Mouse (Mus musculus) left cerebral cortex, postnatal 10 days (tissue): ENCODE measurements around the gene Slco2a1. TPM values are rescaled to one million over a fixed set of nuclear protein-coding genes. Genes with fewer than 3 reads are reported as not detected.

ENCODE experiments used
- DNase-seq, 2 experiments: peaks; one replicate each; pipeline ENCODE4 v3.0.0; 2021 to 2022; ENCODE audit warnings: low spot score in 2 of 2, mixed read lengths in 1 of 2; ENCODE audit errors: extremely low spot score in 1 of 2
- intact Hi-C: fragments of 180-260 bp; cut with DNase I; formaldehyde crosslinking; loops from one replicate; pipeline ENCODE4 v1.15.1; 2025
- total RNA-seq, 2 experiments: library from RNA; stranded (reverse); gene quantifications; 2 replicates each; pipeline ENCODE4 v1.2.3; 2021

The Slco2a1 gene
- total RNA-seq, 2 experiments from 2014 or later: 1.9 to 3.2 TPM

DNA sequence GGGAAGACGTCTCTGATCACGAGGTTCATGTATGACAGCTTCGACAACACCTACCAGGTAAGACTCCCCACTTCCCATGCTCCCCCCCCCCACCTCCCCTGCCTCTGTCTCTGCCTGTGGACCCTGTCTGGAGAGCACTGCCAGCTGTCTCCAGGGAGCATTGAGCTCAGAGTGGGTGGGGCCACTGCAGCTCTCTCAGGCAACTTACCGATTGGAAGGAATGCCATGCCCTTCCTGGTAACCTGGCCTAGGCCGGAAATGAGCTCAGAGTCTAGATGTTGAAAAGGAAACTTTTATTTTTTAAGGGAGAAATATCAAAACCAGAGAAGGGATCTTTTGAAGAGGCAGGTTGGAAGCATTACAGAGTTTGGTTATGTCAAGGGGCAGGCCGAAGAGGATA, 151.9 kb downstream of the Slco2a1 start:
- intact Hi-C loops: no loop called here
- DNase-seq: no peak

DNA sequence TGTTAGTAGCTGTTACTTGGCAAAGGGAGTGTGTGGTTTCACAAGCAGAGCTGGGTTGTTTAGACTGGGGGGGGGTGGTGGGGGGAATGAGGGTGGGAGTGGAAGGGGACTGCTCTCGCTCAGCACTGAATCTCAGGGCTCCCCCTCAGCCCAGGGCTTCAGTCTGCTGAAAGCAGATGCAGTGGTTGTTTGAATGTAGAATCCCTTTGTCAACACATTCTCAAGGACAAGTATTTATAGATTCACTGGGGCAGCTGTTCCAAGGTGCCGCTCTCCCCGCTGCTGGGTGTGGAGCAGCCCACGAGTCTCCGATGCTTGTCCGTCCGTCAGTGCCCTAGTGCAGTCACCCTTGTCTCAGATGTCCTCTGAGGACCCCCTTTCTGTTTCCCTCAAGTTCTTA, 152.8 kb downstream of the Slco2a1 start:
- DNase-seq: no peak
- intact Hi-C loops: no loop called here

DNA sequence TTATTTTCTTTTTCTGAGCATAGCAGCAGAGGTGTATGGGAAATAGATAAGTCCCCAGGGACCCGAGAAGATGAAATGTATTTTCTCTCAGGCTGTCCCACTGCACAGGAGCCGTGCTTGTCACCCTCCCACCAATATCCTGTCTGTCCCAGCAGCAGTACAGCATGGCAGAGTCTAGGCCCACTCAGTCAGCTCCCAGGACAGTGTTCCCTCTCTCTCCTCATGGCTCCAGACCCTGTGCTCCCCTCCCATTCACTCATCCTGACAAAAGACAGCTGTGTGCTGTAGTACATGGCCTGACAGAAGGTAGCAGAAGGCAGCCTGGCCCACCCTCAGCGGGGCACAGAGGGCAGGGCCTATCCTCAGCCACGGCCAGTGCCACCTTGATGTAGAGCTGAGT, 155.4 kb downstream of the Slco2a1 start:
- intact Hi-C loops: no loop called here
- DNase-seq: no peak

DNA sequence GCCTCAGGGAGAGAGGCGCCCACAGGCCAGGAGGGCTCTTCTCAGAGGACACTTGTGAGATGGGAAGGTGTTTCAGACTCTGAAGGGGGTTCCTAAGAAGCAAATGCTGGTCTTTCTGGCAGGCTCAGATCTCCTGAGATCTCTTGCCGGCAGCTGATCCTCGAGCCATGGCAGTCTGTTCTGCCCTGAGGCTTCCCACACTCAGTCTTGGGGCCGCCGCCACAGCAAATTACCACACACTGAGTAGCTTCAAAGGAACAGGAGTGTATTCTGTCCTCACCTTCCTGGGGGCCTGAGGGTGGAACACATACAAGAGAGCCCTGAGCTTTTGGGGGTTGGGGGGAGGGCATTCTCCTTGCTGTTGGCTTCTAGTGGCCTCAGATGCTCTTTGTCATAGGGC, 156.8 kb downstream of the Slco2a1 start:
- intact Hi-C loops: no loop called here
- no peak for DNase-seq

Other genes starting within 250 kb of the Slco2a1 start
- 10 to 100 TPM; 29.2 to 30.1 TPM for gene Ryk, start 153.8 kb upstream of the Slco2a1 start, total RNA-seq
- gene Rab6b, start 123.1 kb downstream of the Slco2a1 start, total RNA-seq: 100 to 1,000 TPM; 623 to 633 TPM
- gene Srprb, start 213.4 kb downstream of the Slco2a1 start, total RNA-seq: 10 to 100 TPM; 20.9 to 22.4 TPM
- 1 to 10 TPM; 2.9 to 4.2 TPM for gene Gm20425, start 241.6 kb downstream of the Slco2a1 start, total RNA-seq
- 10 to 100 TPM; 13.7 to 19.2 TPM for gene Trf, start 241.7 kb downstream of the Slco2a1 start, total RNA-seq